In the genomic region with DNA sequence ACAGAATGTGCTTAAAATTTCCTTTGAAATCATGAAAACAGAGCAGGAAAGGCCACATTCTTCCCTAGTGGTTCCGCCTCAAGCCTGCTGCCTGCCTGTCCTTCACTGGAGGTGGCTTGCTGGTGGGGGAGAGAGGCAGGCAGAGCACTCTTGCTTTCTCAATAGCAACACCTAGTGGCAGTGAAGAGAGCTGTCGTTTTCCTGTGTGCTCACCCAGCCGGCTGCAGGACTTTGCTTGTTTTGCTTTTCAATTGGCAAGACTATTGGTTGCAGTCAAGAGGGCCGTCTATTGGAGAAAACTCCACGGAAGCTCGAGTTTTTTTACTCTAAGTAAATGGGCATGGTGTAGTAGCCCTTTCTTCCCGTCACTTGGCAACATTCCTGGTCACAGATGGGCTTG, we compare ENCODE assay signal across 8 mouse cellular contexts.
DNase-seq lines count a peak whose midpoint lies in the region; ATAC-seq and TF ChIP-seq lines count a peak whose summit lies in the region.

No protein-coding gene starts in this region.

- no peak overlapping the region for H3K4me3 ChIP-seq in heart, adult 2 months
- no peak overlapping the region for H3K4me3 ChIP-seq in heart, embryonic 12.5 days
- no peak overlapping the region for H3K4me3 ChIP-seq in forebrain, embryonic 15.5 days
- H3K4me3 ChIP-seq in hindbrain, embryonic 13.5 days = no peak overlapping the region

- H3K36me3 ChIP-seq in heart, adult 2 months (ENCODE audit: control insufficient read depth, insufficient read depth, low read length) = no peaks in the 10 kb centered on the region
- H3K36me3 ChIP-seq in heart, embryonic 12.5 days = no peaks in the 10 kb centered on the region
- peaks cover 44% of the 10 kb centered on the region for H3K36me3 ChIP-seq in forebrain, embryonic 15.5 days
- H3K36me3 ChIP-seq in hindbrain, embryonic 13.5 days = peaks cover 64% of the 10 kb centered on the region

- H3K4me1 ChIP-seq in heart, adult 2 months (ENCODE audit: control insufficient read depth, insufficient read depth, low read length) = no peaks in the 10 kb centered on the region; the same call in 1 of the 2 replicates
- H3K4me1 ChIP-seq in heart, embryonic 12.5 days (replicated peaks) = peaks cover 23% of the 10 kb centered on the region
- H3K4me1 ChIP-seq in forebrain, embryonic 15.5 days = peaks cover 32% of the 10 kb centered on the region
- H3K4me1 ChIP-seq in hindbrain, embryonic 13.5 days (replicated peaks) = peaks cover 33% of the 10 kb centered on the region

- peak; percentile 63; the same call in 1 of the 2 replicates for TF ChIP-seq EP300 in heart, adult 2 months (IDR thresholded peaks at IDR 0.05; ENCODE audit: insufficient read depth, low read depth, low read length)

- H3K27ac ChIP-seq in heart, adult 2 months = peak overlapping the region; percentile 5; the same call in 1 of the 2 replicates
- no peak overlapping the region for H3K27ac ChIP-seq in heart, embryonic 12.5 days (ENCODE audit: poor library complexity, severe bottlenecking)
- H3K27ac ChIP-seq in forebrain, embryonic 15.5 days (replicated peaks) = peak overlapping the region; percentile 55
- H3K27ac ChIP-seq in hindbrain, embryonic 13.5 days = peak overlapping the region; percentile 45; the same call in 1 of the 2 replicates

- no peak for TF ChIP-seq POLR2A in heart, adult 2 months (IDR thresholded peaks at IDR 0.05; ENCODE audit: insufficient read depth, low read depth, low read length)

- no peaks in the 10 kb centered on the region for H3K27me3 ChIP-seq in heart, adult 2 months (ENCODE audit: control insufficient read depth, insufficient read depth, low read length)
- H3K27me3 ChIP-seq in heart, embryonic 12.5 days (replicated peaks) = no peaks in the 10 kb centered on the region
- no peaks in the 10 kb centered on the region for H3K27me3 ChIP-seq in forebrain, embryonic 15.5 days
- H3K27me3 ChIP-seq in hindbrain, embryonic 13.5 days = no peaks in the 10 kb centered on the region

- 4% methylated on average over 7 of the region's 7 CpGs for WGBS in heart, adult 2 months
- 13% methylated on average over 7 of the region's 7 CpGs for WGBS in heart, embryonic 12.5 days
- 7% methylated on average over 7 of the region's 7 CpGs for WGBS in forebrain, embryonic 15.5 days
- 15% methylated on average over 7 of the region's 7 CpGs for WGBS in hindbrain, embryonic 13.5 days

- peak; percentile 45 to 65 for DNase-seq in heart, adult 2 months
- DNase-seq in cerebellum, adult 18-20 months = peak; percentile 75 to 87
- DNase-seq in layer of hippocampus, postnatal 14 days (ENCODE audit: low spot score in 2 of 2) = peak; percentile 63 to 83
- peak; percentile 79 for DNase-seq in right cerebral cortex, adult 18-20 months

- intact Hi-C loops in heart, adult 2 months (cut with DNase I) = loop anchor here (1.0 to 2.0 kb wide), 2 partner anchors 278 to 368 kb away; no protein-coding TSS in a partner anchor

- H3K79me2 ChIP-seq in heart, adult 2 months (replicated peaks; ENCODE audit: control insufficient read depth, insufficient read depth, low read length) = no peaks in the 10 kb centered on the region

- H3K9me3 ChIP-seq in heart, embryonic 12.5 days (replicated peaks) = no peaks in the 10 kb centered on the region
- no peaks in the 10 kb centered on the region for H3K9me3 ChIP-seq in forebrain, embryonic 15.5 days
- no peaks in the 10 kb centered on the region for H3K9me3 ChIP-seq in hindbrain, embryonic 13.5 days

- no peak overlapping the region for H3K9ac ChIP-seq in heart, adult 2 months (ENCODE audit: low read depth, low read length)
- H3K9ac ChIP-seq in heart, embryonic 12.5 days = no peak overlapping the region
- no peak overlapping the region for H3K9ac ChIP-seq in forebrain, embryonic 15.5 days (replicated peaks)
- H3K9ac ChIP-seq in hindbrain, embryonic 13.5 days = no peak overlapping the region

- no peak for ATAC-seq in heart, embryonic 12.5 days (ENCODE audit: insufficient number of reproducible peaks, low FRiP score)
- peak; percentile 87 for ATAC-seq in forebrain, embryonic 15.5 days (replicated peaks)
- ATAC-seq in hindbrain, embryonic 13.5 days (ENCODE audit: low FRiP score) = peak; percentile 86
- ATAC-seq in megakaryocyte, adult 5-6 weeks (ENCODE audit: poor library complexity, severe bottlenecking) = peak; percentile 93

- peak; percentile 90 for TF ChIP-seq CTCF in heart, adult 2 months (IDR thresholded peaks at IDR 0.05)

- no peak overlapping the region for H3K4me2 ChIP-seq in heart, embryonic 12.5 days
- no peak overlapping the region for H3K4me2 ChIP-seq in forebrain, embryonic 15.5 days (replicated peaks)
- no peak overlapping the region for H3K4me2 ChIP-seq in hindbrain, embryonic 13.5 days
